Mouse (Mus musculus) thymus, adult 2 months (tissue): ENCODE data around the gene Cntn2.

Experiments
- CTCF ChIP-seq: fragments of 200-500 bp; IDR thresholded peaks from 2 replicates; pipeline ENCODE4 v1.5.1; 2012; ENCODE audit warnings: mild to moderate bottlenecking, control low read depth, low read length, moderate library complexity, borderline replicate concordance; ENCODE audit not compliant: control insufficient read depth, poor library complexity, insufficient read depth; ENCODE audit errors: extremely low read depth
- POLR2A ChIP-seq: fragments of 200-500 bp; IDR thresholded peaks from 2 replicates; pipeline ENCODE4 v1.6.1; 2012; ENCODE audit warnings: mild to moderate bottlenecking, low read length, control low read depth, moderate library complexity; ENCODE audit not compliant: control insufficient read depth, poor library complexity, insufficient read depth; ENCODE audit errors: extremely low read depth

GRCm38 (mm10) chr1:132537736-132538135 is 5.3 kb downstream of the Cntn2 start:
- no peak for TF ChIP-seq CTCF
- TF ChIP-seq POLR2A = no peak
